Mouse (Mus musculus) C2C12 (cell line): Measurements from ENCODE around the gene Cmpk2.

Source experiments
- CTCF ChIP-seq: IDR thresholded peaks from one replicate; pipeline ENCODE4 v1.5.1; 2011; ENCODE audit not compliant: control insufficient read depth, insufficient read depth, insufficient read length
- MYOD1 ChIP-seq: IDR thresholded peaks from one replicate; pipeline ENCODE4 v1.6.1; 2011; ENCODE audit warnings: low read depth; ENCODE audit not compliant: control insufficient read depth, insufficient read length
- USF1 ChIP-seq: IDR thresholded peaks from one replicate; pipeline ENCODE4 v1.6.1; 2011; ENCODE audit warnings: low read depth, mild to moderate bottlenecking, control low read depth, moderate library complexity

DNA sequence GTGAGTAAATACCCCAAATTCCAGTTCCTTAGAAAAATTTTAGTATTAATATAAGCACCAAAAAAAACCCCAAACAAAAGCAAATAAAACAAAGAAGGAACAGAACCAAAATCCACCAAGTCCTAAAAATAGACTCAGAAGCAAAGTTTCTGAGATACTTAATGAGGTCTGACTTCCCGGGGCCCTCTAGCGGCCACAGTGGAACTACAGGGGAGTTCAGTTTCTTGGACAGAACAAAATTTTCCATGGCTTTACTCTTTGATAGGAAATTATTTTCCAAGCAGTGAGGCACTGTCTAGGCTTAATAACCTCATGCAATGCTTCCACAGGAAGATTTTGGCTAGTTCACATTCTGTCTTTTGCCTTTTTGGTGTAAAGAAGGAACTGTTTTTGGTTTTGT, 24.9 kb upstream of the Cmpk2 start:
- TF ChIP-seq CTCF, result no peak
- TF ChIP-seq USF1, result no peak
- TF ChIP-seq MYOD1, result no peak
